Mouse (Mus musculus) neural tube, embryonic 15.5 days (tissue): ENCODE data around the gene Lpp. TPM values are rescaled to one million over a fixed set of nuclear protein-coding genes. Genes with fewer than 3 reads are reported as not detected.

Experiments used
- ATAC-seq: fragments of 200-750 bp; cut with Nextera tagmentation; 2 replicates; pipeline ENCODE4 v1.8.0; 2017; ENCODE audit warnings: mild to moderate bottlenecking, moderate TSS enrichment, moderate library complexity; ENCODE audit not compliant: low FRiP score
- H3K27ac ChIP-seq: fragments of 300-500 bp; sonication (generic); replicated peaks from 2 replicates; pipeline ENCODE4 v1.5.1; 2015; ENCODE audit warnings: mild to moderate bottlenecking, inconsistent platforms
- H3K27me3 ChIP-seq: fragments of 300-500 bp; sonication (generic); replicated peaks from 2 replicates; pipeline ENCODE4 v1.6.1; 2015; ENCODE audit warnings: inconsistent platforms
- H3K36me3 ChIP-seq: fragments of 300-500 bp; sonication (generic); 2 replicates; pipeline ENCODE4 v1.6.1; 2015; ENCODE audit warnings: inconsistent platforms
- H3K4me1 ChIP-seq: fragments of 300-500 bp; sonication (generic); 2 replicates; pipeline ENCODE4 v1.6.1; 2015; ENCODE audit warnings: inconsistent platforms
- H3K4me2 ChIP-seq: fragments of 300-500 bp; sonication (generic); 2 replicates; pipeline ENCODE4 v1.6.1; 2015; ENCODE audit warnings: inconsistent platforms, mild to moderate bottlenecking, moderate library complexity
- H3K4me3 ChIP-seq: fragments of 300-500 bp; sonication (generic); replicated peaks from 2 replicates; pipeline ENCODE4 v1.5.1; 2015; ENCODE audit warnings: mild to moderate bottlenecking, inconsistent platforms
- H3K9ac ChIP-seq: fragments of 300-500 bp; sonication (generic); replicated peaks from 2 replicates; pipeline ENCODE4 v1.6.1; 2015; ENCODE audit warnings: mild to moderate bottlenecking, inconsistent platforms
- H3K9me3 ChIP-seq: fragments of 300-500 bp; sonication (generic); replicated peaks from 2 replicates; pipeline ENCODE4 v1.6.1; 2016; ENCODE audit warnings: inconsistent platforms
- WGBS: fragments of 180-500 bp; shearing (Covaris S2); methylation state at CpG from one replicate; pipeline ENCODE4 v1.1.7; 2015; ENCODE audit warnings: mixed read lengths; 5-methylcytosine and 5-hydroxymethylcytosine counted together
- polyA plus RNA-seq: library from polyadenylated mRNA; unstranded; fragments of >200 nt; fragmentation: Nextera tagmentation; extraction: Ambion mirVana; gene quantifications from 2 replicates; pipeline ENCODE4 v1.2.1, GENCODE M21; 2015

The Lpp gene
- 10.6 and 19.5 TPM in 2 replicates for polyA plus RNA-seq

GRCm38 (mm10) chr16:24392651-24393555, at the start of gene Lpp:
Gene Lpp, plus strand, starts transcription at chr16:24393507.
- Histone ChIP-seq H3K9me3 (no peaks in the 10 kb centered on the region), H3K4me2 (peak within 1 kb of the TSS; percentile 93), H3K9ac (peak within 1 kb of the TSS; percentile 85), H3K27me3 (0 out of 2 replicates have a peak, but pooled peaks cover 5% of the 10 kb centered on the region), H3K4me1 (peaks cover 24% of the 10 kb centered on the region), H3K4me3 (peak within 1 kb of the TSS; percentile 78), H3K27ac (peak within 1 kb of the TSS; percentile 87), H3K36me3 (no peaks in the 10 kb centered on the region)
- 3% methylated on average over 42 of the region's 42 CpGs for WGBS
- peak; percentile 90 for ATAC-seq

DNA sequence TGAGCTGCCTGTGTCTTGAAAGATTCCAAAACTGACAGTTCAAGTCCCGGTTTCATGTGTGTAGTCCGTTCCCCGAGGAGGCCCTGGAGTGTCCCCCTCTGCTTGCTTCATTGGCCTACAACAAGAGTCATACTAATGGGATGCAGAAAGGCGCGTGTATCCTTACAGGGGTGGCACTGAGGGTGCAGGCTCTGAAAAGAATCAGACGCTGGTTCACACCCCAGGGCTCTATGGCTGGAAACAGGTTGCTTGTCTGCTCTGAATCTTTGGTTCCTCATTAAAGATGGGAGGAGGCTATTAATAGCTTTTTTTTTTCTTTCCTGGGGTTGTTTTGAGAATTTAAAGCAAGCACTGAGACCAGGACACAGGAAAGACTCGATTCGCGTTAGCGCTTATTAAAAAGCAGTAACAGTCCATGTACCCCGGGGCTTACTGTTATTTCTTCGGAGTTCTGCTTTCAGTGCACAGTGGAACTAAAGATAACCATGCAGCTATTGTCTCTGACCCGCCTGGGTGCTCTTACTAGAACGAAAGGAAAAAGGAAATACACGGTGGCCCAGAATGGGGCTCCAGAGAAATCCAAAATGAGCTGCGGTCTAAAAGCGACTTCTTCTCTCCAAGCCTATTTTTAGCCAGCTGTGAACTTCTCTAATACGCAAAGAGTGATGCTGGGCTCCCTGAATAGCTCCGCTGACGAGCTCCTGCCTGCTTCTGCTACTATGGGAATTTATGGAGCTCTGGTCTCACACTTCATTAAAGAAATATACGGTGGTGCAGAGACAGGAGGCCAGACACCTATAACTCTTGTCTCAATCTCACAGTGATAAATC, 45.5 kb upstream of the Lpp start:
- Histone ChIP-seq H3K27ac (no peak overlapping the region), H3K36me3 (no peaks in the 10 kb centered on the region), H3K9ac (no peak overlapping the region), H3K9me3 (no peaks in the 10 kb centered on the region), H3K4me1 (peaks cover 12% of the 10 kb centered on the region), H3K4me2 (peak overlapping the region; percentile 40), H3K27me3 (0 out of 2 replicates have a peak, but pooled peaks cover 4% of the 10 kb centered on the region), H3K4me3 (no peak overlapping the region)
- 25% methylated on average over 21 of the region's 21 CpGs for WGBS
- ATAC-seq, result peak; percentile 57; the same call in 1 of the 2 replicates

DNA sequence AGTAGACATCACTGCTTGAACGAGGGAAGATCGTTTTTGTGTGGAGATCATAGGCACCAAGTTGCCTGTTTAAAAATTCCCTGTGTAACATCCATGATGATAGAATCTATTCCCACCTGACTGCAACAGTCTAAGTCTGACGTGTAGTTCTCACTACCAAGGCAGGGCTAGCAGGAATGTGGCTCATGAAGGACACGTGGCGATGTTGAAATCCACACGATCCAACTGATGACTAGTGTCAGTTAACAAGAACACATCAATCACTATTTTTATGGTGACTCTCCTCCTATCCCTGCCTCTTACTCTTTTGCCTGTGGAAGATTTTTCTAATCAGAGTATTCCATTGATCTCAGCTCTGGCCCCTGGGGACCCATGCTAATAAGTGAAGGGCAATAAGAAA, 43.0 kb upstream of the Lpp start:
- Histone ChIP-seq H3K4me3 (no peak overlapping the region), H3K36me3 (no peaks in the 10 kb centered on the region), H3K27ac (no peak overlapping the region), H3K27me3 (0 out of 2 replicates have a peak, but pooled peaks cover 4% of the 10 kb centered on the region), H3K9me3 (no peaks in the 10 kb centered on the region), H3K4me1 (peaks cover 12% of the 10 kb centered on the region), H3K9ac (no peak overlapping the region), H3K4me2 (no peak overlapping the region)
- 89% methylated on average over 6 of the region's 6 CpGs for WGBS
- ATAC-seq, result no peak

DNA sequence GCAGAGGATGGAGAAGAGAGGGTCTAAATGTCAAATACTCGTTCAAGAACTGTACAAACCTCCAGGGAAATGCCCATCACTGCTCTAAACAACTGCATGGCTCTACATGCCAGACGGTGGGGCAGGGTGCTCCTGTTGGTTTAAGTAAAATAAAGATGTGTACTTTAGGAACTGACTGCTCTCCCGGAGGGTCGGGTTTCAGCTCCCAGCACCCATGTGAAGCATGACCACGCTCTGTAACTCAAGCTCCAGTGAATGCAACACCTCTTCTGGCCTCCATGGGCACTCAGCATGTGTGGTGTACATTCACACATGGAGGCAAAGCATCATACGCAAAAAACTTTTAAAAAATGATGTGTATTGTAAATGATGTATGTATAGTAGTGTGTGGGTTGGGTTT, 42.6 kb upstream of the Lpp start:
- no peak overlapping the region for H3K27ac ChIP-seq
- no peaks in the 10 kb centered on the region for H3K9me3 ChIP-seq
- H3K27me3 ChIP-seq, result 0 out of 2 replicates have a peak, but pooled peaks cover 4% of the 10 kb centered on the region
- 82% methylated on average over 6 of the region's 6 CpGs for WGBS
- H3K4me3 ChIP-seq, result no peak overlapping the region
- no peak overlapping the region for H3K4me2 ChIP-seq
- H3K9ac ChIP-seq, result no peak overlapping the region
- H3K36me3 ChIP-seq, result no peaks in the 10 kb centered on the region
- no peak for ATAC-seq
- peaks cover 12% of the 10 kb centered on the region for H3K4me1 ChIP-seq

- Histone ChIP-seq H3K9ac (no peak overlapping the region), H3K36me3 (no peaks in the 10 kb centered on the region), H3K27ac (no peak overlapping the region), H3K27me3 (0 out of 2 replicates have a peak, but pooled peaks cover 4% of the 10 kb centered on the region), H3K4me2 (no peak overlapping the region), H3K4me3 (no peak overlapping the region), H3K4me1 (peaks cover 12% of the 10 kb centered on the region), H3K9me3 (no peaks in the 10 kb centered on the region)
- ATAC-seq, result no peak
- WGBS, result 97% methylated on average over 1 of the region's 1 CpGs
These were observed 41.5 kb upstream of the Lpp start for GRCm38 (mm10) chr16:24351811-24352210.

GRCm38 (mm10) chr16:24353816-24354215, 39.5 kb upstream of the Lpp start:
- 8% methylated on average over 3 of the region's 3 CpGs for WGBS
- Histone ChIP-seq H3K4me3 (no peak overlapping the region), H3K27ac (no peak overlapping the region), H3K4me1 (no peaks in the 10 kb centered on the region), H3K9ac (no peak overlapping the region), H3K36me3 (no peaks in the 10 kb centered on the region), H3K27me3 (0 out of 2 replicates have a peak, but pooled peaks cover 4% of the 10 kb centered on the region), H3K9me3 (no peaks in the 10 kb centered on the region), H3K4me2 (no peak overlapping the region)
- no peak for ATAC-seq

DNA sequence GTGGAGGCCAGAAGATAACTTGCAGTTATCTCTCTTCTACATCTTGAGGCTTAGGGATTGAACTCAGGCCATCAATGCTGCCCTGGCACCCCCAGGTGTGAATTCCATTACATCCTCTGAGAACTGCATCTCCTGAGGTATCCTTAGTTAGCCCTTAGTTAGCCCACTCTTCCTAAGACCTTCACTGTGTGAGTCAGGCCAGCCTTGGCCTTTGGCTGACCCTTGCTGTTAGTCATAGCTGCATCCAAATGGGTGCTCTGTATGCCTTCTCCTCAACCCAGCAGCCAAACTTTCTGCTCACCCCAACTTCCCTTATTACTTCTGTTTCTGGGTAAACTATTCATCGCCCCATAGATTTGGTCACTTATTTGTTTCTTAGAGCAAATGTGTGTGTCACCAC, 31.6 kb upstream of the Lpp start:
- no peak overlapping the region for H3K27ac ChIP-seq
- H3K9me3 ChIP-seq, result no peaks in the 10 kb centered on the region
- ATAC-seq, result no peak
- H3K4me3 ChIP-seq, result no peak overlapping the region
- no peak overlapping the region for H3K9ac ChIP-seq
- H3K27me3 ChIP-seq, result no peaks in the 10 kb centered on the region; the same call in 1 of the 2 replicates
- no peak overlapping the region for H3K4me2 ChIP-seq
- H3K4me1 ChIP-seq, result no peaks in the 10 kb centered on the region
- H3K36me3 ChIP-seq, result no peaks in the 10 kb centered on the region
- 100% methylated on average over 1 of the region's 1 CpGs for WGBS

- no peak overlapping the region for H3K4me2 ChIP-seq
- H3K9ac ChIP-seq, result no peak overlapping the region
- H3K4me1 ChIP-seq, result no peaks in the 10 kb centered on the region
- no peaks in the 10 kb centered on the region for H3K36me3 ChIP-seq
- no peak overlapping the region for H3K4me3 ChIP-seq
- no peak overlapping the region for H3K27ac ChIP-seq
- no peaks in the 10 kb centered on the region; the same call in 1 of the 2 replicates for H3K27me3 ChIP-seq
- H3K9me3 ChIP-seq, result no peaks in the 10 kb centered on the region
- 87% methylated on average over 7 of the region's 7 CpGs for WGBS
- no peak for ATAC-seq
These were observed 29.1 kb upstream of the Lpp start for GRCm38 (mm10) chr16:24364030-24364687.

GRCm38 (mm10) chr16:24365900-24366299, 27.4 kb upstream of the Lpp start:
- H3K4me3 ChIP-seq, result no peak overlapping the region
- no peak for ATAC-seq
- H3K9me3 ChIP-seq, result no peaks in the 10 kb centered on the region
- no peaks in the 10 kb centered on the region for H3K36me3 ChIP-seq
- H3K4me2 ChIP-seq, result no peak overlapping the region
- no peak overlapping the region for H3K27ac ChIP-seq
- H3K27me3 ChIP-seq, result no peaks in the 10 kb centered on the region; the same call in 1 of the 2 replicates
- no peak overlapping the region for H3K9ac ChIP-seq
- WGBS, result 44% methylated on average over 4 of the region's 4 CpGs
- no peaks in the 10 kb centered on the region for H3K4me1 ChIP-seq

DNA sequence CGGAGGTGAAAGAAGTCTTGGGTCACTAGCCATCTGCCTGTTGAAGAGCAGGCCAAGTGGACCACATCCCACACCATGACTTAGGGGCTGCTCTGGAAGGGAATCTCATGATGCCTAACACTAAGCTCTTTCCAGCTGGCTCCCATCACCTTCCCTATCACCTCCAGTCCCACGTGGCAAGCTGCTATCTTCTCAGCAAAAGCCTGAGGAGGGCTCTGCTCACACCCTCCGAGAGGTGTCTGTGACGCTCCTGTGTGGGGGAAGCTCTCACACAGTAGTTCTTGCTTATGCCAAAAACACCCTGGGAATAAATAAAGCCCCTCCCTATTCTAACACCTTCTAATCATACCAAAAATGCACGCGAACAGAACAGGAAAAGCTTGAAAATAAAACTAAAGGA, 26.2 kb upstream of the Lpp start:
- Histone ChIP-seq H3K27me3 (no peaks in the 10 kb centered on the region; the same call in 1 of the 2 replicates), H3K9me3 (no peaks in the 10 kb centered on the region), H3K4me3 (no peak overlapping the region), H3K4me2 (no peak overlapping the region), H3K36me3 (no peaks in the 10 kb centered on the region), H3K27ac (no peak overlapping the region), H3K9ac (no peak overlapping the region), H3K4me1 (no peaks in the 10 kb centered on the region)
- 81% methylated on average over 6 of the region's 6 CpGs for WGBS
- ATAC-seq, result no peak

DNA sequence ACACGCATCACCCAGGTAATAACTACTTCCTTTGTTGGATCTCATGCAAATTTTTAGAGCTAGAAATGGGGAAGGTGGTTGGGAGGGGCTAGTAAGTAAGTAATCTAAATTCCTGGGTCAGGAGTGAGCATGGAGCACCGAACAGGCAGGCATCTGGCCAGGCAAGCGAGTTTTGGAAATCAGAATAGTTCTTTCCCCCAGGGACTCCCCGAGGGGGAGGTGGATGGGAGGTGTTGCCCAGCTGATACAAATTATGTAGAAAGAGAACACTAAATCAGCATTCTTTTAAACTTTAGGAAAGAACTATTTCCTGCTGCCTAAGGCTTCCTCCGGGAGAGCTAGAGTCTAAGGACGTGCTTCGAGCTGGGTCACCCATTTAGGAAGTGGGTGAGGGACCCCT, 25.8 kb upstream of the Lpp start:
- Histone ChIP-seq H3K9ac (no peak overlapping the region), H3K27ac (no peak overlapping the region), H3K4me2 (no peak overlapping the region), H3K4me1 (no peaks in the 10 kb centered on the region), H3K4me3 (no peak overlapping the region), H3K9me3 (no peaks in the 10 kb centered on the region), H3K27me3 (no peaks in the 10 kb centered on the region; the same call in 1 of the 2 replicates), H3K36me3 (no peaks in the 10 kb centered on the region)
- WGBS, result 68% methylated on average over 7 of the region's 7 CpGs
- no peak for ATAC-seq
